Mouse (Mus musculus): ENCODE data around the gene Heatr4. TPM values are rescaled to one million over a fixed set of nuclear protein-coding genes. Genes with fewer than 3 reads are reported as not detected.
"Not testable (repeated sequence)": the region's sequence is repeated elsewhere in the genome, so short reads cannot be mapped to it uniquely, and the experiment has no call there.

Heatr4 gene
- polyA plus RNA-seq, 1 experiment from 2014 or later: not detected

DNA sequence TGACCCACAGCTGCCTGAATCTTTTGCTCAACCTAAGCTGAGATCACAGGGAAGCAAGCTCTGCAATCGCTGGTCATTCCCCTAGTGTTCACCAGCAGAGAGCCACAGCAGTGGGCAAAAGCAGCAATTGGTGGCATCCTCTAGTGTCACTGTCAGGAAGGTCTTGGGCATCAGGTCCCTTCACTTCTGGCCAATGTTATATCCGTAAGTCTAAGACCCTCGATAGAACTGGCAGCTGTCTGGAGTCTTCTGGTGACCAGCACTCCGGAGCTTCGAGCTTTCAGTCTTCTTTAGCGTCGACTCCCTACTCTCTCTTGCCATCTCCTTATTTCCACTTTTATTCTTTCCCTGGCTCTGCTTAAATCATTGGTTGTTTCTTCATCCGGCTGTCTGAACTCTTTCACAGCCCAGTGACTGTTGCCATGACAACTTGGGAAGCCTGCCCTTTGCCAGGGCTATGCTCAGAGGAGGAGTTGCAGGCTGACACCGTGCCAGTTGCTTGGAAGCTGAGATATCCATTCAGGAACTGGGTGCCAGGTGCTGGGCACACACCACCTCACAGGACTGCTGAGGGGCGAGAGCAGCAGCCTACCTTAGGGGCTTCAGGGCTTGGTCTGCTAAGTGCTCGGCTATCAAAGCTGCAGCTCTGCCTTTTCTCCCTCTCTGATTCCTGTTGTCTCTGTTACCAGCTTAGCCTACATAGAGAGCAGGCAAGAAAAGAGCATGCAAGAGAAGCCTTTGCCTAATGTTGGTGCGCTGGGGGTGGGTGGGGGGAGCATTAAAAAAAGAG is 26.8 kb upstream of the Heatr4 start:
- Histone ChIP-seq H3K36me3 (replicated peaks) (peaks cover 10% of the 10 kb centered on the region), H3K9ac (peak overlapping the region; percentile 13)

DNA sequence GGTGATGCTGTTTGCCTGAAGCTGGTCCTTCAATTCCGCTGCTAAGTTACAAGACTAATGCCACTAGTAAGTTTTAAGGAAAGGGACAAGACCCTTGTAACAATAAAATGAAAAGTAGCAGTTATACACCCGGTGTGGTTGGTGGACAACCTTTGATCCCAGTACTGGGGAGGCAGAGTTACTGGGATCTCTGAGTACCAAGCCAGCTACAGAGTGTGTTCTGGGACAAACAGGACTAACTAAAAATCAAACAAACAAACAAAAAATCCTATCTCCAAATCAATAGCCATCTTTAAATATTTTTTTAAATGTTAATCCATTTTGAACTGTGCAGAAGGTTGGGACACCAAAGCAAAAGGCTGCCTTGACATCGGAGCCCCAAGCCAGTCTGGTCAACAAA is 25.5 kb upstream of the Heatr4 start:
- Histone ChIP-seq H3K36me3 (replicated peaks) (peaks cover 5% of the 10 kb centered on the region; the same call in 1 of the 2 replicates), H3K4me3 (replicated peaks) (peak overlapping the region; percentile 48), H3K27ac (no peak overlapping the region), H3K9ac (no peak overlapping the region), H3K9me3 (no peaks in the 10 kb centered on the region), H3K27me3 (no peaks in the 10 kb centered on the region), H3K4me2 (peak overlapping the region; percentile 57), H3K4me1 (peaks cover 47% of the 10 kb centered on the region)
- WGBS: 75% methylated on average over 3 of the region's 3 CpGs
- ATAC-seq (ENCODE audit: low FRiP score): no peak

More for the DNA sequence above, 26.8 kb upstream of the Heatr4 start:
- WGBS: 28% methylated on average over 12 of the region's 12 CpGs
- peak; percentile 67; the same call in 1 of the 2 replicates for ATAC-seq (ENCODE audit: low FRiP score)
- peak overlapping the region; percentile 20 for H3K4me3 ChIP-seq (replicated peaks)
- no peaks in the 10 kb centered on the region for H3K27me3 ChIP-seq
- H3K4me1 ChIP-seq: peaks cover 47% of the 10 kb centered on the region
- peak overlapping the region; percentile 57 for H3K4me2 ChIP-seq
- H3K9me3 ChIP-seq: no peaks in the 10 kb centered on the region
- H3K27ac ChIP-seq: peak overlapping the region; percentile 54

DNA sequence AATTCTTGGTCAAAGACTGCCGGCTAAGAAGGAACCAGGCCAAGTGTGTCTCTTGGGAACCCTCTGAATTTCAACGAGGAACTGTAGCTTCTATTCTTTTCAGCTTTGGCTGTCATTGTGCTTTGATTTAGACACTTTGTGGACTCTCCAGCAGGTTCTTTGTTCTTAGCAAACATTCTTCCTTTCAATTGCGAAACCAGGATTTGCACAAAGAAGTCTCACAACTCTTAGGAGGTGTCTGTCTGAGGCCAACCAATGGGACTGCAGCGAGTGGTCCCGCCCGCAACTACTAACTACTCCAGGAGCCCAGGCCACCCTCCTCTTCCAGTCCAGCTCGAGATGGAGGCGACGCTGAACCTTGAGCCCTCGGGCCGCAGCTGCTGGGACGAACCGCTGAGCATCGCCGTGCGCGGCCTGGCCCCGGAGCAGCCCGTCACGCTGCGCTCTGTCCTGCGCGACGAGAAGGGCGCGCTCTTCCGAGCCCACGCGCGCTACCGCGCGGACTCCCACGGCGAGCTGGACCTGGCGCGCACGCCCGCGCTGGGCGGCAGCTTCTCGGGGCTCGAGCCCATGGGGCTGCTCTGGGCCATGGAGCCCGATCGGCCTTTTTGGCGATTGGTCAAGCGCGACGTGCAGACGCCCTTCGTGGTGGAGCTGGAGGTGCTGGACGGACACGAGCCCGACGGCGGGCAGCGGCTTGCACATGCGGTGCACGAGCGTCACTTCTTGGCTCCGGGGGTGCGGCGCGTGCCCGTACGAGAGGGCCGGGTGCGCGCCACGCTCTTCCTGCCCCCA is 24.7 kb upstream of the Heatr4 start, which contains the start of gene Acot1:
Acot1 (plus strand) TSS at position 320 of the 795 bp plus-strand sequence.
- Histone ChIP-seq H3K9ac (peak within 1 kb of the TSS; percentile 57), H3K27ac (peak within 1 kb of the TSS; percentile 65), H3K4me2 (peak within 1 kb of the TSS; percentile 57), H3K4me3 (replicated peaks) (peak within 1 kb of the TSS; percentile 48), H3K4me1 (peaks cover 47% of the 10 kb centered on the region)
- not testable (repeated sequence) for H3K27me3 ChIP-seq; H3K9me3 ChIP-seq; H3K36me3 ChIP-seq (replicated peaks)
- WGBS: under 1% methylated on average over 61 of the region's 70 CpGs
- ATAC-seq (ENCODE audit: low FRiP score): peak; percentile 94

DNA sequence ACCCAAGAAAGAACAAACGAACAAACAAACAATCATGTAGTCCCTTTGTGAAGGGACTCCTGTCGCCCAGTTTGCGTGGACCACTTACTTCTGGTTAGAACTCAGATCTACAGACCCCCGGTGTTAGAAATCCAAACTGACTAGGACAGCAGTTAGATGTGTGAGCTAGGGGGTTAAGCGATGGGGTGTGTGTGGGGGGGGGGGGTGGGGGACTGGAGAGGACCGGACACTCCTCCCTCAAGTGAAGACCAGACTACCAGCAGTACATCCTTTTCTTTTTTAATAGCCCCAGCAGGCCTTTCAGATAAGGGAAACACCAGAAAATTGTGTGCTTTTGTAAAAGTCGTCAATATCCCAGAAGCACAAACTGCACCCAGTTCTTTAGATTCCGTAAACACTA is 24.1 kb upstream of the Heatr4 start:
- peak overlapping the region; percentile 48; the same call in 1 of the 2 replicates for H3K4me3 ChIP-seq (replicated peaks)
- no peaks in the 10 kb centered on the region for H3K36me3 ChIP-seq (replicated peaks)
- WGBS: 47% methylated on average over 8 of the region's 8 CpGs
- 0 out of 2 replicates have a peak overlapping the region, but pooled peaks have one; percentile 57 for H3K9ac ChIP-seq
- no peaks in the 10 kb centered on the region for H3K9me3 ChIP-seq
- ATAC-seq (ENCODE audit: low FRiP score): no peak; the same call in 1 of the 2 replicates
- H3K4me2 ChIP-seq: peak overlapping the region; percentile 57
- peaks cover 47% of the 10 kb centered on the region for H3K4me1 ChIP-seq
- H3K27ac ChIP-seq: peak overlapping the region; percentile 65
- no peaks in the 10 kb centered on the region for H3K27me3 ChIP-seq

DNA sequence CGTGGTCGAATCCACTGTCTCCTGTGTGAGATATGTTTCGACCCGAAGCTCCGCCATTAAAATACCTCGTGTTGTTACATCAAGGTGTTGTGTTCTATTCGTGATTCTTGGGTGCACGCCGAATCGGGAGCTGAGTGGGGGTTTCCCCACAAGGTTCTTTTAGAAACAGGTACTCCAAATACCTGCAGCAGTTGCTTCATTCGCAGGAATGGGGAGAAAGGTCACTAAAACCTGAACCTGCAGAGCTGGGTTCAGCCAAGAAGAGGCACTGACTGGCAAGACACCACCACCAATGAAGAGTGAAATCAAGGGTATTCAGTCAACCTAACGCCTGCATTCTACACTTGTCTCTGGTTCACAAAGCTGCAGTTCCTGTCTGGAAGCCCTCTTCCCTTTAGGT is 23.6 kb upstream of the Heatr4 start:
- Histone ChIP-seq H3K9me3 (no peaks in the 10 kb centered on the region), H3K27ac (peak overlapping the region; percentile 65), H3K4me2 (no peak overlapping the region), H3K36me3 (replicated peaks) (no peaks in the 10 kb centered on the region), H3K4me3 (replicated peaks) (no peak overlapping the region), H3K4me1 (peaks cover 44% of the 10 kb centered on the region), H3K27me3 (no peaks in the 10 kb centered on the region), H3K9ac (no peak overlapping the region)
- 87% methylated on average over 11 of the region's 12 CpGs for WGBS
- ATAC-seq (ENCODE audit: low FRiP score): no peak

DNA sequence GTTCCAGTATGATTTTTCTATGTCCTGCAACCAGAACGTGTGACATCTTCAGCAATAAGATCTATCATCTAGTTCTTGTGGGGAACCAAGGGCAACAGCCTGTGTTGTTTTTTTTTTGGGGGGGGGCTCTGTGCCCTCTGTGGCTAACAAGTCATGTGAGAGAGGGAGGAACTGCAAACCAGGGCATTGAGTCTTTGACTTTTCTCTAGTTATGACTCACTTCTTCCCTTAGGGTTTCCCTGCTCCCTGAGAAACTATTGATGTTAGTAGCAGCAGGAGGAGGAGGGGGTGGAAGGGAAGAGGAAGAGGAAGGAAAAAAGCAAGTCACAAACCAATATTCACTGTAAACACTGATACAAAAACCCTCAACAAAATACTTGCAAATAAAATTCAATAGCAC is 19.2 kb upstream of the Heatr4 start:
- 86% methylated on average over 1 of the region's 1 CpGs for WGBS
- Histone ChIP-seq H3K27ac (no peak overlapping the region), H3K4me1 (peaks cover 7% of the 10 kb centered on the region), H3K9me3 (peaks cover 7% of the 10 kb centered on the region; the same call in 1 of the 2 replicates), H3K27me3 (no peaks in the 10 kb centered on the region), H3K4me3 (replicated peaks) (no peak overlapping the region), H3K9ac (no peak overlapping the region), H3K36me3 (replicated peaks) (no peaks in the 10 kb centered on the region), H3K4me2 (no peak overlapping the region)
- ATAC-seq (ENCODE audit: low FRiP score): no peak

DNA sequence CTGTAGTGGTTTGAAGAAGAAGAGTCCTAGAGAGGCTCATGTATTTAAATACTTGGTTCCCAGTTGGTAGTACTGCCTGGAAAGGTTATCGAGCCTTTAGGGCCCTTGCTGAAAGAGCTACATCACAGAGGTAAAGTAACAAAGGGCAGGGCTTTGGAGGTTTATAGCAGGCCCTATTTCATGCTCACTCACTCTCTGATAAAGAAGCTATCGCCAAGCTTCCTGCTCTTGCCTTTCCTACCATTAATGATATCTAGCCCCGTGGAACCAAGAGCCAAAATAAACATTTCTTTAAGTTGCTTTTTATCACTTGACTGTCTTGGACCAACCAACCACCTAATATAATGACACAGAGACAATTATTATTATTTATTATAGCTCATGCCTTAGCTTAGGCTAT is 15.8 kb upstream of the Heatr4 start:
- 94% methylated on average over 3 of the region's 3 CpGs for WGBS

DNA sequence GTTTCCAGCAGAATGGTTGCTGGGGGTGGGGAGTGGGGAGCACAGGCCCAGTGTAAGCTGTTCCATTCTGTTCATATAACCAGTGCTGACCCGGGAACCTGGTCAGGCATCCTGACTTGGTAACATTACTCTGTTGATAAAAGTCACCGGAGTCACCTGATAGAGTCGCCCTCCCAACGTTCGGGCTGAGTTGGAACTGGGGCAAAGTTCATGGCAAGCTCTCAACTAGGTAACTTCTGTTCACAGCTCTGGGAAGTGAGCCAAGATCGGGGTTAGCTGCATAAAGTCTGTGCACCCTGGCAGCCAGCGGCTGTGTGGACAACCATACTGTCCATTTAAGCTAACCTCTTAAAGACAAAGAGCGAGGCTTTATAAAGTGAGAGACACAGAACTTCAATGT is 14.6 kb upstream of the Heatr4 start:
- H3K9ac ChIP-seq: not testable (repeated sequence)
- 85% methylated on average over 8 of the region's 8 CpGs for WGBS

More for the DNA sequence above, 15.8 kb upstream of the Heatr4 start:
- no peak overlapping the region for H3K9ac ChIP-seq
- no peak overlapping the region for H3K27ac ChIP-seq
- H3K9me3 ChIP-seq: peaks cover 7% of the 10 kb centered on the region; the same call in 1 of the 2 replicates
- no peak overlapping the region for H3K4me2 ChIP-seq
- H3K4me1 ChIP-seq: no peaks in the 10 kb centered on the region
- H3K36me3 ChIP-seq (replicated peaks): no peaks in the 10 kb centered on the region
- no peaks in the 10 kb centered on the region for H3K27me3 ChIP-seq
- ATAC-seq (ENCODE audit: low FRiP score): no peak
- no peak overlapping the region for H3K4me3 ChIP-seq (replicated peaks)

DNA sequence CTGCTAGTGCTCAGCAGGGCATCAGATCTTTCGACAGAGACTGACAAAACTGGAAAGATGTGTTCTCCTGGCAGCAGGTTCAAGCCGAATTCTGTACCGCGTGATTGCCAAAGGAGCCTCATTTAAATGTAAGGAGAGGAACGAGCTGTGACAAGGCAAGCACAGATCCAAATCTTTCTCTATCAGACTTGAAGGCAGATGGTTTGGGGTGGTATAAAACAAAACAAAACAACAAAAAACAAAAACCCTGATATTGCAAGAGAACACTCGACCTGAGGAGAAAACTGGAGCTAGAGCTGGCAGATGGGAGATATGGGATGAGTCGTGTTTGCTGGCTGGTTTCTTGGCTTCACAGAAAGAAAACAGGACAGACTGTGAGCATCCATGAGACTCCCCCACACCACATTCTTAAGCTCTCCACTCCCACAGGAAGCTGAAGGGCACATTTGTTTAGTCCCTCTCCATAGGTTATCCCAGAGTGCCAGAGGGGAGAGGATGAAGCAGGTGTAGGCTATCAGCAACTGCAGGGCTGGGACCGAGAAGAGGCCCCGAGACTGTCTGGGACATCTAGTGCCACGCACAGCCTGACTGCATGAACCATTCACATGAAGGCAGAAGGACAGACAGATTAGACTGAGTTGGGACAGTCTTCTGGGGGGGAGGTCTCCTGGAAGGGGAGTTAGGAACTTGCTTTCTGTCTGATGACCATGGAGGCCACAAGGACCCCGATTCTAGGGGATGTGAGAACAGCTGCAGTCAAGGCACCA is 13.9 kb upstream of the Heatr4 start:
- 68% methylated on average over 11 of the region's 11 CpGs for WGBS
- Histone ChIP-seq H3K9me3 (peaks cover 7% of the 10 kb centered on the region; the same call in 1 of the 2 replicates), H3K9ac (no peak overlapping the region), H3K4me3 (replicated peaks) (no peak overlapping the region), H3K27ac (no peak overlapping the region), H3K27me3 (no peaks in the 10 kb centered on the region), H3K36me3 (replicated peaks) (0 out of 2 replicates have a peak, but pooled peaks cover 3% of the 10 kb centered on the region), H3K4me2 (no peak overlapping the region), H3K4me1 (no peaks in the 10 kb centered on the region)
- no peak for ATAC-seq (ENCODE audit: low FRiP score)

More for the DNA sequence above, 14.6 kb upstream of the Heatr4 start:
- H3K4me2 ChIP-seq; H3K27ac ChIP-seq; H3K4me1 ChIP-seq; H3K9me3 ChIP-seq; ATAC-seq (ENCODE audit: low FRiP score); H3K36me3 ChIP-seq (replicated peaks); H3K27me3 ChIP-seq; H3K4me3 ChIP-seq (replicated peaks): not testable (repeated sequence)

DNA sequence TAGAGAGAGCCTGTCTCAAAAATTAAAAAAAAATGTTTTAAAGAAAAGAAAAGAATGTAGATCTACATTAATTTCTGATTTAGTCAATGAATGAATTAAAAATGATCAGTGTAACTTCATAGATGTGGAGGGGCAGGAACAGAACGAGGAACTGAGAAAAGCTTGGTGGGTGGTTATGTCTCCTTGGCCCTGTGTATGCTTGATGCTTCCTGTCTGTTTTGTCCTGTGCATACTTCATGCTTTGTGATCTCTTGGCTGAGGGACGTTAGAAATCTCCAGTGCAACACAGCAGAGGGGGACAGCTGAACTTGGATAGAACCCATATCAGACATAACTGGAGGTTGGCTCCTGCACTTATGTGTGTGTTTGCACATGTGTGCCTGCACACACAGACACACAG is 12.6 kb upstream of the Heatr4 start:
- Histone ChIP-seq H3K9me3 (peaks cover 5% of the 10 kb centered on the region; the same call in 1 of the 2 replicates), H3K4me1 (no peaks in the 10 kb centered on the region), H3K27me3 (no peaks in the 10 kb centered on the region), H3K4me3 (replicated peaks) (no peak overlapping the region), H3K4me2 (no peak overlapping the region), H3K36me3 (replicated peaks) (0 out of 2 replicates have a peak, but pooled peaks cover 7% of the 10 kb centered on the region), H3K27ac (no peak overlapping the region), H3K9ac (no peak overlapping the region)
- no peak for ATAC-seq (ENCODE audit: low FRiP score)
- WGBS: 75% methylated on average over 2 of the region's 2 CpGs

DNA sequence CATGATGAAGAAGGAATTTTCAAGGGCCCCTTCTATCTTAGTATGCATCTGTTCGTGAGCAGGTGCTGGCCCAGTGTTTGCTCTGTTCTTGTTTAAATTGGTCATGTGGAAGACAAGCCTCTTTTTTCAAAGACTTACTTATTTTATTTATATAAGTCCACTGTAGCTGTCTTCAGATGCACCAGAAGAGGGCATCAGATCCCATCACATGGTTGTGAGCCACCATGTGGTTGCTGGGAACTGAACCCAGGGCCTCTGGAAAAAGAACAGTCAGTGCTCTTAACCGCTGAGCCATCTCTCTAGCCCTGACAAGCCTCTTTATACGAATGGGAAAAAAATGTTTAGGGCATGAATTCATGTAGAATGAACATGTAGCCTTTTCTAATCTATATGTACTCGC is 4.7 kb upstream of the Heatr4 start:
- Histone ChIP-seq H3K9ac (no peak overlapping the region), H3K4me1 (peaks cover 4% of the 10 kb centered on the region), H3K4me3 (replicated peaks) (no peak overlapping the region), H3K9me3 (no peaks in the 10 kb centered on the region), H3K36me3 (replicated peaks) (0 out of 2 replicates have a peak, but pooled peaks cover 5% of the 10 kb centered on the region), H3K27me3 (no peaks in the 10 kb centered on the region), H3K4me2 (no peak overlapping the region), H3K27ac (no peak overlapping the region)
- 94% methylated on average over 4 of the region's 4 CpGs for whole genome bisulfite sequencing
- no peak for ATAC-seq (ENCODE audit: low FRiP score)
